Mouse (Mus musculus) forebrain, embryonic 13.5 days (tissue): ENCODE measurements at regions not wholly inside any gene's neighbourhood (a gene's known extent, or its start where the extent isn't known, plus 50 kb on each side); places are given as distances from the start of the nearest gene placed in this dataset.

Experiments
- ATAC-seq: fragments of 200-750 bp; cut with Nextera tagmentation; 2 replicates; pipeline ENCODE4 v1.8.0; 2017
- H3K27ac ChIP-seq: fragments of 300-500 bp; sonication (generic); 2 replicates; pipeline ENCODE4 v1.5.1; 2015; ENCODE audit warnings: inconsistent platforms, mild to moderate bottlenecking, moderate library complexity
- H3K27me3 ChIP-seq: fragments of 300-500 bp; sonication (generic); 2 replicates; pipeline ENCODE4 v1.6.1; 2015; ENCODE audit warnings: mild to moderate bottlenecking, inconsistent platforms
- H3K36me3 ChIP-seq: fragments of 300-500 bp; sonication (generic); 2 replicates; pipeline ENCODE4 v1.6.1; 2015; ENCODE audit warnings: mild to moderate bottlenecking, inconsistent platforms; ENCODE audit not compliant: poor library complexity, severe bottlenecking
- H3K4me1 ChIP-seq: fragments of 300-500 bp; sonication (generic); 2 replicates; pipeline ENCODE4 v1.6.1; 2015; ENCODE audit warnings: inconsistent platforms
- H3K4me2 ChIP-seq: fragments of 300-500 bp; sonication (generic); 2 replicates; pipeline ENCODE4 v1.6.1; 2015; ENCODE audit warnings: inconsistent platforms, mild to moderate bottlenecking, moderate library complexity
- H3K4me3 ChIP-seq: fragments of 300-500 bp; sonication (generic); 2 replicates; pipeline ENCODE4 v1.5.1; 2015; ENCODE audit warnings: mild to moderate bottlenecking, inconsistent platforms
- H3K9ac ChIP-seq: fragments of 300-500 bp; sonication (generic); 2 replicates; pipeline ENCODE4 v1.6.1; 2015; ENCODE audit warnings: mild to moderate bottlenecking, inconsistent platforms
- H3K9me3 ChIP-seq: fragments of 300-500 bp; sonication (generic); replicated peaks from 2 replicates; pipeline ENCODE4 v1.6.1; 2016; ENCODE audit warnings: inconsistent platforms
- WGBS: fragments of 180-500 bp; shearing (Covaris S2); methylation state at CpG from one replicate; pipeline ENCODE4 v1.1.7; 2015; 5-methylcytosine and 5-hydroxymethylcytosine counted together

DNA sequence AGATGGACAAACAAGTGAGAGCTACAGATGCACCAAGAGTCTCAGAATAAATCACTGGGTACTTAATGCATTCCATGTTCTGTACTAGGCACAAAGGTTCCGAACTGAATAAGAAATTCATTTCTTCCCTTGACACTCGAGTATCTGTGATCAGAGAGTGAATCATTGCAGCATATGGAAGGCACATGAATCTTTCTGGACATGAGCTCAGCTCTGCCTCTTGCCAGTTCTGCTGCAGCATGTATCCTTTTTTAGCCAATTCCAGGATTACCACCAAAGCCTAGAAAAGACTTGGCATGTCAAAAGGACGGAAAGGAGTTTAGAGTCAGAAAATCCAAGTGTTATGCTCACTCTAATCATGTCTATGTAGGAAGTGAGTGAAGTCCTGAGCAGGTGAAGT is 567.0 kb downstream of the Fam181b start:
- no peak for ATAC-seq
- Histone ChIP-seq H3K27ac (no peak overlapping the region), H3K4me3 (no peak overlapping the region), H3K27me3 (no peaks in the 10 kb centered on the region), H3K9ac (no peak overlapping the region), H3K4me1 (no peaks in the 10 kb centered on the region), H3K9me3 (no peaks in the 10 kb centered on the region), H3K36me3 (no peaks in the 10 kb centered on the region), H3K4me2 (no peak overlapping the region)
- 92% methylated on average over 3 of the region's 3 CpGs for WGBS

DNA sequence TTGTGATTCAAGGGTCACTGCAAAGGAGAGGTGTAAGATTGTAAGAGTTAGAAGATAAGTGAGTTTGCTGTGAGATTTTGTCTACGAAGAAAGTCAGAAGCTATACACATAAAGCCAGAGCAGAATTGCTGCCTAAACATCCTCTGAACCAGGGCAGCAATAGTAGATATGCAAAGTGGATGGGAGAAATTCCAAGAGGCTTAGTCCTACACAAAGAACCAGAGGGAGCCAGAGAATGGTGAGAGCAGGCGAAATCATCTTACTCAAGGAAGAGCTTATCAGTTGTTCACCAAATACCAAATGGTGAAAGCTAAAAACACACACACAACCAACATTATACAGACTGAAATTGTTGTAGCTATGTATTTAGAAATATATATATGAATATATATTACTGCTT is 586.1 kb downstream of the Fam181b start:
- Histone ChIP-seq H3K9me3 (no peaks in the 10 kb centered on the region), H3K27ac (no peak overlapping the region), H3K9ac (no peak overlapping the region), H3K4me3 (no peak overlapping the region), H3K4me1 (no peaks in the 10 kb centered on the region), H3K27me3 (no peaks in the 10 kb centered on the region), H3K36me3 (no peaks in the 10 kb centered on the region), H3K4me2 (no peak overlapping the region)
- WGBS, result 60% methylated on average over 2 of the region's 2 CpGs
- ATAC-seq, result no peak

DNA sequence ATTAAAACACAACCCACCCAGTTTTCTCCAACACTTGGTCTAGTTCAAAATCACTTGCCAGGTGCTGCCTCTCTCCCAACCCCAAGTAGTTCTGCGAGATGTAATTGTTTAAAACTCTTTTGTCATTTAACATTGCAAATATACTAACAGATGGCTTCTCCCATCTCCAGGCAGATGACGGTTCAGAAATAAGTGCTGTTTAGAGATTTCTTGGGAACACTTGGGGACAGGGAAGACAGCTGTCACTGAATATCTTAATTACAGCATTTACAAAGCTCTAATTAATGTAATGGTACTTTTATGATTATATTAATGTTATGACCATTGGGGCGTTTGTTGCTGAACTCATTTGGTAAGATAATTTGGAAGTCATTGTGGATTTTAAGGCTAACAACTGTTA is 592.2 kb downstream of the Fam181b start:
- Histone ChIP-seq H3K27ac (no peak overlapping the region), H3K4me2 (no peak overlapping the region), H3K9me3 (no peaks in the 10 kb centered on the region), H3K4me3 (no peak overlapping the region), H3K27me3 (no peaks in the 10 kb centered on the region), H3K9ac (no peak overlapping the region), H3K4me1 (no peaks in the 10 kb centered on the region), H3K36me3 (no peaks in the 10 kb centered on the region)
- WGBS, result 57% methylated on average over 3 of the region's 3 CpGs
- ATAC-seq, result peak; percentile 75

DNA sequence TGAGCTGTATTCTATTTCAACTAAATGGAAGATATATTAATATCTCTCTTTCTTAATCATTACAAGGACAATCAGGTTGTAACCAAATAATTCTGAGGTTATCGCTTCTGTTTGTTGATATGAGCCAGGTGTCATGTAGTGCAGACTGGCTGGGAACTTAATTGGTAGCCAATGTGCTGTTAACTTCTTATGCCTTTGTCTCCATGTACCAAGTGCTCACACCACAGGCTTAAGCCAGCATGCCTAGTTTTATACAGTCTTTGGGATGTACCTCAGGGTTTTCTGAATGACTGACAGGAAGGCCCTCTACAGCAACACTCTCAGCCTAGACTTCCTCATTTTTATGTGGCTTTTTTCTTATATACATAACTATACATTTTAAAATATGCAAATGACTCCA is 592.8 kb downstream of the Fam181b start:
- H3K4me2 ChIP-seq, result no peak overlapping the region
- H3K4me1 ChIP-seq, result no peaks in the 10 kb centered on the region
- 0 out of 2 replicates have a peak, but pooled peaks have one; percentile 65 for ATAC-seq
- H3K9me3 ChIP-seq, result no peaks in the 10 kb centered on the region
- no peak overlapping the region for H3K9ac ChIP-seq
- H3K36me3 ChIP-seq, result no peaks in the 10 kb centered on the region
- H3K27me3 ChIP-seq, result no peaks in the 10 kb centered on the region
- H3K4me3 ChIP-seq, result no peak overlapping the region
- no peak overlapping the region for H3K27ac ChIP-seq
- WGBS, result 84% methylated on average over 1 of the region's 1 CpGs
